Mouse (Mus musculus) gastrocnemius, postnatal 25 days (tissue): ENCODE data around the gene Aloxe3. TPM values are rescaled to one million over a fixed set of nuclear protein-coding genes. Genes with fewer than 3 reads are reported as not detected.
"Not testable (repeated sequence)": the region's sequence is repeated elsewhere in the genome, so short reads cannot be mapped to it uniquely, and the experiment has no call there.

Experiments used
- DNase-seq: peaks from one replicate; pipeline ENCODE4 v3.0.0; 2022
- long read RNA-seq, 2 experiments: library from polyadenylated mRNA; stranded (forward); transcript quantifications; one replicate each; pipeline ENCODE4 v2.0.0; 2021
- total RNA-seq, 2 experiments: library from RNA; stranded (reverse); gene quantifications; 1 replicate in 1 of 2; 2 replicates in 1 of 2; pipeline ENCODE4 v1.2.3; 2021

Gene Aloxe3
- total RNA-seq: not detected
- long read RNA-seq, experiment 1: 0 reads
- long read RNA-seq, experiment 2: 0 reads

DNA sequence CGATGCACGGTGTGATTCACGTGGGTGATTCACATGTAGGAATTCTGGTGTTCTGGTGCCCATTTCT lies at the start of gene Aloxe3:
Aloxe3 (plus strand) TSS at position 45 of the 67 bp plus-strand sequence.
- no peak for DNase-seq

DNA sequence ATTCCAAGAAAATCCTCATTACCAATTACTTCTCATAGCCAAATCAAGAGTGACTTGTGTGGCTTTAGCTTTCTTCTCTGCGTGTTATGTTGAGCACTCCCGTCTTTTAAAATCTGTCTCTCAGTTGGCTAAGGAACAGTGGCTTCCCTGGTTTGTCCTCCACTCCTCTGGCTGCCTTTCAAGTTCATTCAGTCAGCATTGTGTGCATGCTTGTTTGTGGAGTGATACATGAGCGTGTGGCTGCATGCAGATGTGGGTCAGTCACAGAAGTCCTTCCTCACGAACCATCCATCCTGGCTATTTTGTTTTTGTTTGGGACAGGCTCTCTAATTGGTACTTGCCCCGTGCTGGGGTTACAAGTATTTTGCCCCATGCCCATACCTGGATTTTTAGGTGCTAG lies 49.1 kb upstream of the Aloxe3 start:
- DNase-seq: no peak

GRCm38 (mm10) chr11:69077316-69077715 lies 48.4 kb upstream of the Aloxe3 start:
- no peak for DNase-seq

DNA sequence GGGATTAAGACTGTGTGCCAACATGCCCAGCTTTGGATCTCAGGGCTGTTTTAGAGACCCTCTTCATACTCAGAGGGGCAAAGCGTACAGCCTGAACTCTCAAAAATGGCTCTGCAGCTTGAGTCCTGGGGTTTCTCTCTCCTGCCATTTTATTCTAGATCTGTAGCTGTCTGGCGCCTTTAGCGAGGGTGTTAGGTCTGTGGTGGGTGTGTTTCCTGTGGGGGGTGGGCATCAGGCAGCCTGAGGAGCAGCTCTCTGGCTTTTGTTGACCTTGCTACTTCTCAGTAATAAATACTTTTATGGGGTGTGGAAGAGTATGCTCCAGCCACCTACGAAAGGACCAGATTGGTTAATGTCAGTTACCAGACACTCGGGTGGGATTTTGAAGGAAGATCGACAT lies 47.7 kb upstream of the Aloxe3 start:
- DNase-seq: no peak

DNA sequence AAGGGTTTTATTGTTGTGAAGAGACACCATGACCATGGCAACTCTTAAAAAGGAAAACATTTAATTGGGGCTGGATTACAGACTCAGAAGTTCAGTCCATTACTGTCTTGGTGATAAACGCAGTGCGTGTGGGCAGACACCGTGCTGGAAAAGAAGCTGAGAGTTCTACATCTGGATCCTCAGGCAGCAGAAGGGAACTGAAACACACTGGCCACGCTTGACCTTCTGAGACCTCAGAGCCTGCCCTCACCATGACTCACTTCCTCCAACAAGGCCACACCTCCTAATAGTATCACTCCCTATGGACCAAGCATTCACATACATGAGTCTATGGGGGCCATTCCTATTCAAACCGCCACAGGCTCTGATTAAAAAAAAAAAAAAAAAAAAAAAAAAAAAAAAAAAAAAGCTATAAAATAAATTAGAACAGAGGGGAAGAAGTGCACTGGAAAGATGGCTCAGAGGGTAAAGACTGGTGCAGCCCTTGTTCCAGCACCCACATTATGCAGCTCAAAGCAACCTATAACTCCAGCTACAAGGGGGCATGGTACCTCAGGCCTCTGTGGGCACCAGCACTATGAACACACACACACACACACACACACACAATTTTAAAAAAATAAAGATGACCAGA lies 46.8 kb upstream of the Aloxe3 start:
- no peak for DNase-seq

DNA sequence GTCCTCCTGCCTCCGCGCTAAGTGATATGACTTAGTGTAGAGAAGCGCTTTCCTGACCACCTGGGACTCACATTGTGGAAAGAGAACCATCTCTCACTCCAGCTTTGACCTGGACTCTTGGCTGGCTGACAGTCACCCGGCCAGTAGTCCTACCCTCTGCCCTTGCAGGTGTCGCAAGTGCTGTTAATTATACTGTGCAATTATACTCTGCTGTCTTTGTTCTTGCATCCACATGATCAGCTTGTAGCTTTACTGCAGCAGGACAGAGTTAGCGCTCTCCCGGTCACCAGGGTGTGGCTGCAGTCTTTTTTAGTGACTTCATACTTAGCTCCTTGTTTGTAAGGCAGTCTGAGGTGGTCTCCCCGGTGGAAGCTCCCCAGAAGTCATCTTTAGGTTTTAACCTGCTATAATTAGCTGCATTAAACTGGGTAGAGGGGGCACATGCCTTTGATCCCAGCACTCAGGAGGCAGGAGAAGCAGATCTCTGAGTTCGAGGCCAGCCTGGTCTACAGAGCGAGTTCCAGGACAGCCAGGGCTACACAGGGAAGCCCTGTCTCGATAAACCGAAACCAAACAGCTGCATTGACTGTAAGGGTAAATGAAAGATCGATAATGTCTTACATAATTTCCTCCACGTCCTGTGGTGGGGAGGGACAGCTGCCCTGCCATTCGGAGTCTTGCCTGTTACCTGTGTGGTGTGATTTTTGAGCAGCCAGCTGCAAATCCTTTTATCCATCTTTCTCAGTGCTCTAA lies 45.4 kb upstream of the Aloxe3 start:
- no peak for DNase-seq

DNA sequence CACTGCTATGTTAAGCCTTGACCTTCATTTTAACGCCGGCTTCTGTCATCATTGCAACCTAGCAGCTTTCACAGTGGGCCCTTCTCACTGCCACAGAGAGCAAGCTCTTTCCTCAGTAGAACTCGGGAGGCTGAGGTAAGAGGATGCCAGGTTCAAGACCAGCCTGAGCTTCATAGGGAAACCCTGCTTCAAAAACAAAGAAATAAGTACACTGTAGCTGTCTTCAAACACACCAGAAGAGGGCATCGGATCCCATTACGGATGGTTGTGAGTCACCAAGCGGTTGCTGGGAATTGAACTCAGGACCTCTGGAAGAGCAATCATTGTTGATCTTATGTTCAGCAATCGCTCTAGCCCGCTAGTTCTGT lies 44.9 kb upstream of the Aloxe3 start:
- DNase-seq: no peak

DNA sequence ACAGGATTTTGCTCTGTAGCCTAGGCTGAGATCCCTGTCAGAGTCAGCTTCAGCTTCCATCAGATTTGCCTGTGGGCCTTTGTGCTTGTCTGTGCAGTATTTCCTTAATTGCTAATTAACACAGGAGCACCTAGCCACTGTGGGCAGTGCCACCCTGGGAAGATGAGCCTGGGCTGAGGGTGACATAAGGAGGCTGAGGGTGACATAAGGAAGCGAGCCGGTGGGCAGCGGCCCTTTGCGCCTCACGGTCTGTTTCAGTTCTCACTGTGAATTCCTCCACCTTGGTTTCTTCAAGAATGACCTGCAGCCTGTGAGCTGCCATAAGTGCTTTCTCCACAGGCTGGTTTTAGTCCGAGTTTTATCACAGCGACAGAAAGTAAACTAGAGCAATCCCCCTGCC lies 44.1 kb upstream of the Aloxe3 start:
- DNase-seq: no peak

GRCm38 (mm10) chr11:69085608-69086007 lies 40.1 kb upstream of the Aloxe3 start:
- DNase-seq: no peak

DNA sequence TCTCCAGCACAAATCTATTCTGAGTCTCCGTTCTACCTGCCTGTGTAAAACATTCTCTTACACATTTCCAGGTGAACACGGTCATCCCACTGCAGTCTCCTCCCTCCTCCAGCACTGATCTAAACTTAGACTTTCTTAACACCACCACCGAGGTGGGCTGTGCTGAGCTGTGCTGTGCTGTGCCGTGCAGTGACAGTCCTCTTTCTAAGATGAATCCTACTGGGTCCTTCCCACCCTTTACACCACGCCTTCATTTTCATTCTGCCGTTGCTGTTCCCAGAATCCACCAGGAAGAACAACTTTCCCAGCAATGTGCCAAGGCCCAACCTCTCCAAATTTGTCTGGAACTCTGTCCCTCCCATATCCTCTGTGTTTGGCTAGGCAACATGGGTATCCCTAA lies 39.3 kb upstream of the Aloxe3 start:
- DNase-seq: no peak

DNA sequence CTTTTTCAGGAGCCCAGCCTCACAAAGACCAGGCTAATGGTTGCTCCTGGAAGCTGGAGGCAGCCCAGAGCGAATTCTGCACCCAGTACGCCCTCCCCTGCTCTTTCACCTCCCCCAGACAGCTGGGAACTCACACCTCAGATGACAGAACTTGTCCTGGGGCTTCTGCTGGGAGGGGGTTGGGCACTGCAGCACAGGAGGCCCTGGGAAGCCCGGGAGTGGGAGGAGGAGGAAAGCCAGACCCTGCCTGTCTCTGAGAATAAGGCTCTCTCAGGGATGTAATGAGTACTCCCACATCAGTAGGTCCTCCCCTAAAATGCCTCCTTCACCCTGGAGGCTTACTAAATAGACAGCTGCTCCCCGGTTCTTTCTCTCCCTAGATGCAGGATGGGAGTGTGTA lies 38.6 kb upstream of the Aloxe3 start:
- DNase-seq: no peak

- DNase-seq: no peak
Measured at GRCm38 (mm10) chr11:69087597-69087996, 38.1 kb upstream of the Aloxe3 start.

DNA sequence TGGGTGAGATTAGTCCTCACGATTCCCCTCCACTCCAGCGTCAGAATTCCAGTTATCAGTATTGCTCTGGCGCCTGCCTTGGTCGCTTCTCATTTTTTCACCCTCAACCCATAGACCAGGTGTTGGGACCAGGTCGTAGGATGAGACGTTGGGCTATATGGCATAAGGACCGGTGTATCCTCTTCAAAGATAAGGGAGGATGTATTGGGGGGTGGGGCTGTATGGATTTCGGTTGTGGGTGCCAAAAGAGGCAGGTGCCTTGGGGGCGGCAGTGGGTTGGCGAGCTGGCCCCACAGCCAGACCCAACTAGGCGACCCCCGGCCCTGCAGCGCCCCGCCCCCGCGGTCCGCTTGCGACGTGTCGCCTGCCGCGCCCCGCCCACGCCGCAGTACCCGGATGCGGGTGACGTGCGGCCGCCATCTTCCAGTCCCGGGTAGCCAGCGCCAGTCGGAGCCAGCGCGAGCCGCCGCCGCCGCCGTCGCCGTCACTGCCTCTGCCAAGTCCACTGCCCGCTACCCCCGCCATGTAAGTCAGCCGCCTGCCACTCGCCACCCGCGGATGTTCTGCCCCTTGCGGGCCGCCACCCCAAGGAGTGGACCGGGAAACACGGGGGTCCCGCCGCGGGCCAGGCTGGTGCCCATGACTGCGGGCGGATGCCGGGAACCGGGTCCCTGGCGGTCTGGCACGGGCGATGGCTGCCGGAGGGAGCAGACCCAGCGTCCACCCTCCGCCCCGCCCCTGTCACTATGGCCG lies 37.4 kb upstream of the Aloxe3 start, which contains the start of gene Vamp2:
Vamp2 (plus strand) TSS at position 388 of the 753 bp plus-strand sequence.
- peak; percentile 89 for DNase-seq

GRCm38 (mm10) chr11:69088856-69089615 lies 36.7 kb upstream of the Aloxe3 start:
- DNase-seq: no peak

GRCm38 (mm10) chr11:69089616-69090290 lies 35.9 kb upstream of the Aloxe3 start:
- no peak for DNase-seq

DNA sequence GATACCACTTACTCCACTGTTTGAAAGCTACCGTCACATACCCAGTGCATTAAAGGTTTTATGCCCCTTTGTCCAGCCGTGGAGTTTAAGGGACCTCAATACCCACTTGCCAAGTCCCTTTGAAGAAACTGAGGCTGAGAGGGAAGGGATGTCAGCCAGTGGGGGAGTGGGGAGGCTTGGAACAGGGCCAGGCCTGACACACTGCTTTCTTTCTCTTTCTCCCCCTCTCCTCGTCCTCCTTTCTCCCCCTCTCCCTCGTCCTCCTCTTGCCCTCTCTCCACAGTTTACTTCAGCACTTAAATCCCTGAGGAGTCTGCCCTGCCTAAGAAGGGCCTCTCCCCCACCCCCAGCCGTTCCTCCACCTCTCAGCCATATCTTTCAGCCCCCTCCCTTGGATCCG lies 35.3 kb upstream of the Aloxe3 start:
- no peak for DNase-seq

DNA sequence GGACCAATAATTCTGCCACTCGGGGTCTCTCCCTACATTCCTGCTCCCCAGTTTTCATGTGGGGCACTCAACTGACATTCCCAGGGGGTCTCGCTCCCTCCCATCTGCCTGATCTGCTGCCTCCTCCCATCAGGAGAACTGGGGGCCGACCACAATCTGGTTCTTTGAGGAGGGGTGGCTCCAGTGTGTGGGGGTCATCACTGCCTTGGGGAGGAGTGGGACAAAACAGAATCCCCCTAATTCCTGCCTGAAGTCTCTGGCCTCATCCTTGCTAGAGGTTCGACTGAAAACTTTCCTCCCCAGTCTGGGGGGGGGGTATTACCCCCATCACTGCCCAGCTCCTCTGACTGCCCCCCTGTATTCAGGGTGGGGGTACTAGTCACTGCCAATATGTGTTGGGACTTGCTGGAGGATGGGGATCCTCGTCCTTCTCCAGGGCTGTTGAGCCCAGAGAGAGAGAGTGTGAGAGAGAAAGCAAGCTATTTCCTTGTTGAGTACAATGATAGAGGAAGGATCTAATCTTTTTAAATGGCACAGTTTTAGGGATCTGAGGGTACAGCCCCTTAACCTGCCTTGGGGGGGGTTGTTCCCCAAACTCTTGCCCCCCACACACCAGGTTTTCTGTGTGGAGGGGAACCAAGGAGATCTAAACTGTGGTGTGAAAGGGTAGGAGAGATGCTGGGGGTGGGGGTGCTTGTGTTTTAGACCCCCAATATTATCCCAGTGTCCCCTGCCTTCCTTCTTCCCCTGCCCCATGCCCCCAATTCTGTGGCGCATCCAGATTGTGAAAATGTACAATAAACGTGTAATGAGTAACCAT lies 33.9 kb upstream of the Aloxe3 start:
- no peak for DNase-seq

GRCm38 (mm10) chr11:69092386-69092751 lies 33.3 kb upstream of the Aloxe3 start:
- peak; percentile 71 for DNase-seq

- DNase-seq: no peak
Measured at GRCm38 (mm10) chr11:69092871-69093270, 32.8 kb upstream of the Aloxe3 start.

DNA sequence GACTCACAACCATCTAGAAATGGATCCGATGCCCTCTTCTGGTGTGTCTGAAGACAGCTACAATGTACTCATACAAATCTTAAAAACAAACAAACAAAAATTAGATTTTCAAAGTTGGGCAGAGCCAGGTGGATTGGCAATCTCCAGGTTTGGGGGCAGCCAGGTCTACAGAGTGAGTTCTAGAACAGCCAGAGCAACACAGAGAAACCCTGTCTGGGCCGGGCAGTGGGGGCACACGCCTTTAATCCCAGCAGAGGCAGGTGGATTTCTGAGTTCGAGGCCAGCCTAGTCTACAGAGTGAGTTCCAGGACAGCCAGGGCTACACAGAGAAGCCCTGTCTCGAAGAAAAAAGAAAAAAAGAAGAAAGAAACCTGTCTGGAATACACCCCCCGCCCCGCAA lies 31.8 kb upstream of the Aloxe3 start:
- DNase-seq: not testable (repeated sequence)

DNA sequence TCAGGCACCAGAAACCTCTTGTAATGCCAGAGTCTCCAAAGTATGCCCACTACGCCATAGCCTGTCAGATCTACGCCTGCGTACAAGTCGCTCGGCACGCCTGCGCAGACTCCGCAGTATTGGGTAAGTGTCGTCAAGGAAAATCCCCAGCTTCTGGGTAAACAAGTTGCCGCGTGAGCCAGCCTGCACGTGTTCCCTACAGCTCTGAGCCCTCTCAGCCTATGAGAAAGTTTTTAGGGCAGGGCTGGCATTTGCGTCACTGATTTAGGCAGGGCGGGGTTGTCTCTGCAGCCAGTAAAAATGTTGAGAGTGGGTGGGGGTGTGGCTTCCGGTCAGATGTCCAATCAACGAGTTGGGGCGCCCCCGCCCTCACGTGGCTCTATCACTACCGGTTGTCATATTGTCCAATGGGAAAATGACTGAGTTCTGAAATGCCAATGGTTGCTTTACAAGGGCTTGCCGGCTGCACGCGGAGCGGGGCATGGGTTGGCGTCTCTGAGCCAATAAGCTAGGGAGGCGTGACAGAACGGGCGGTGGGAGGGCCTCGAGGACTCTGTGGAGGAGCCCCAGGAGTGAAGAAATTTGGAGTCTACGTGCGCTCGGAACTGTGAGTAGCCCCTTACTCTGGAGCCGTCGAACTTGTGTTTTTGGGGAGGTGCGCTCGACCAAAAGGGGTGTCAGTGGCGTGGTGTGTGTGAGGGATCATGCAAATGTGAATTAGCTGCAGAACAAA lies 30.8 kb upstream of the Aloxe3 start, which contains the start of gene Per1:
Per1 (plus strand) TSS at position 521 of the 733 bp plus-strand sequence.
- peak; percentile 100 for DNase-seq
